Mouse (Mus musculus) CH12.LX (cell line): ENCODE measurements around the gene Gpr39.

ENCODE experiments used
- BHLHE40 ChIP-seq: IDR thresholded peaks from 2 replicates; pipeline ENCODE4 v1.6.1; 2011; ENCODE audit warnings: mild to moderate bottlenecking, low read depth, low read length, improper control_type of control experiment
- CTCF ChIP-seq, 2 experiments: IDR thresholded peaks in 1 of 2; conservative IDR thresholded peaks in 1 of 2; 2 replicates each; pipeline ENCODE4 v1.5.1; 2011 to 2012; ENCODE audit warnings: low read depth in 2 of 2, low read length in 2 of 2, improper control_type of control experiment in 1 of 2, inconsistent platforms in 1 of 2, mild to moderate bottlenecking in 1 of 2, moderate library complexity in 1 of 2
- ELF1 ChIP-seq: IDR thresholded peaks from 2 replicates; pipeline ENCODE4 v1.6.1; 2014; ENCODE audit warnings: low read depth, mild to moderate bottlenecking, inconsistent platforms, low read length, improper control_type of control experiment
- JUN ChIP-seq: IDR thresholded peaks from 2 replicates; pipeline ENCODE4 v1.6.1; 2011; ENCODE audit warnings: low read depth, mild to moderate bottlenecking, low read length, improper control_type of control experiment, moderate library complexity; ENCODE audit not compliant: insufficient read depth
- NELFE ChIP-seq: IDR thresholded peaks from 2 replicates; pipeline ENCODE4 v1.6.1; 2011; ENCODE audit warnings: low read depth, low read length, improper control_type of control experiment
- POLR2A ChIP-seq: IDR thresholded peaks from 2 replicates; pipeline ENCODE4 v1.6.1; 2011; ENCODE audit warnings: low read depth, mild to moderate bottlenecking, improper control_type of control experiment, low read length
- TCF12 ChIP-seq: IDR thresholded peaks from 2 replicates; pipeline ENCODE4 v1.6.1; 2014; ENCODE audit warnings: low read depth, mild to moderate bottlenecking, inconsistent platforms, low read length, improper control_type of control experiment
- UBTF ChIP-seq: IDR thresholded peaks from 2 replicates; pipeline ENCODE4 v1.6.1; 2012; ENCODE audit warnings: low read depth, mild to moderate bottlenecking, inconsistent platforms, low read length, improper control_type of control experiment, moderate library complexity
- USF1 ChIP-seq: IDR thresholded peaks from 2 replicates; pipeline ENCODE4 v1.6.1; 2014; ENCODE audit warnings: low read depth, mild to moderate bottlenecking, inconsistent platforms, low read length, improper control_type of control experiment
- USF2 ChIP-seq: conservative IDR thresholded peaks from 2 replicates; pipeline ENCODE4 v1.6.1; 2011; ENCODE audit warnings: low read depth, low read length, improper control_type of control experiment
- ZKSCAN1 ChIP-seq: IDR thresholded peaks from 2 replicates; pipeline ENCODE4 v1.6.1; 2012; ENCODE audit warnings: low read depth, inconsistent platforms, low read length, improper control_type of control experiment, borderline replicate concordance

- TF ChIP-seq JUN (no peak), TCF12 (no peak), UBTF (no peak), ELF1 (no peak), CTCF (conservative IDR thresholded peaks at IDR 0.05 in 1 of 2, IDR thresholded peaks at IDR 0.05 in 1 of 2; ENCODE audit: low read depth in 2 of 2, low read length in 2 of 2) (no peak), ZKSCAN1 (no peak), POLR2A (no peak), USF1 (no peak), NELFE (no peak), BHLHE40 (no peak), USF2 (no peak)
These were observed 37.1 kb upstream of the Gpr39 start for GRCm38 (mm10) chr1:125639501-125640253.
